Mouse (Mus musculus) gastrocnemius, postnatal 25 days (tissue): Measurements from ENCODE around the gene 1110059E24Rik. TPM values are rescaled to one million over a fixed set of nuclear protein-coding genes. Genes with fewer than 3 reads are reported as not detected.
"Not testable (repeated sequence)": the region's sequence is repeated elsewhere in the genome, so short reads cannot be mapped to it uniquely, and the experiment has no call there.

Source experiments
- DNase-seq: peaks from one replicate; pipeline ENCODE4 v3.0.0; 2022
- long read RNA-seq, 2 experiments: library from polyadenylated mRNA; stranded (forward); transcript quantifications; one replicate each; pipeline ENCODE4 v2.0.0; 2021
- total RNA-seq, 2 experiments: library from RNA; stranded (reverse); gene quantifications; 1 replicate in 1 of 2; 2 replicates in 1 of 2; pipeline ENCODE4 v1.2.3; 2021

1110059E24Rik gene
- total RNA-seq, result 1 to 10 TPM; 8.1 to 9.7 TPM
- long read RNA-seq, experiment 1, transcript 1110059E24Rik-201 (4 exons, 1,614 nt), result major isoform, 6 of 9 reads
- long read RNA-seq, experiment 1, partial matches to known transcripts, result 0 of 9 reads
- long read RNA-seq, experiment 1, other reads (novel, unspliced or antisense), result 0 of 9 reads
- long read RNA-seq, experiment 2, transcript 1110059E24Rik-201 (4 exons, 1,614 nt), result major isoform, 6 of 9 reads
- long read RNA-seq, experiment 2, partial matches to known transcripts, result 0 of 9 reads
- long read RNA-seq, experiment 2, other reads (novel, unspliced or antisense), result 1 of 9 reads

- peak; percentile 99 for DNase-seq
Observed at GRCm38 (mm10) chr19:21652285-21653171, at the start of gene 1110059E24Rik. 1110059E24Rik (minus strand) TSS chr19:21652976.

DNA sequence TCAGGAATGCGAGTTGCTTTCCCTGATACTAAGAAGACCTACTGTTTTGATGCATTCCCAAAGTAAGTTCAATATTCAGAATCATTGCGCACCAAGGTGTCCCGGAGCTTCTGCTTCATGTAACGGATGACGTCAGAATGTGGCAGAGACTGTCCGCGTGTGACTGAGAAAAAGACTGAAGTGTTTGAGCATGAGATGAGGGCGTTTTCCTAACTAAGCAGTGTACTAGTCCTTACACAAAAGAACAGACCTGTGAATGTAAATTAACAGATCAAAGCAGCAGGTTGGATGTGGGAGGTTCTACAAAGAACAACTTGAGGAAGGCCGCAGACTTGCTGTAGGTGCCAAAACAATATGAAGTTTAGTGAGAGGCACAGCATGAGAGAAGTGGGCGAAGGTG, 28.2 kb upstream of the 1110059E24Rik start:
- DNase-seq, result no peak

- no peak for DNase-seq
Observed at GRCm38 (mm10) chr19:21680091-21680490, 27.3 kb upstream of the 1110059E24Rik start.

DNA sequence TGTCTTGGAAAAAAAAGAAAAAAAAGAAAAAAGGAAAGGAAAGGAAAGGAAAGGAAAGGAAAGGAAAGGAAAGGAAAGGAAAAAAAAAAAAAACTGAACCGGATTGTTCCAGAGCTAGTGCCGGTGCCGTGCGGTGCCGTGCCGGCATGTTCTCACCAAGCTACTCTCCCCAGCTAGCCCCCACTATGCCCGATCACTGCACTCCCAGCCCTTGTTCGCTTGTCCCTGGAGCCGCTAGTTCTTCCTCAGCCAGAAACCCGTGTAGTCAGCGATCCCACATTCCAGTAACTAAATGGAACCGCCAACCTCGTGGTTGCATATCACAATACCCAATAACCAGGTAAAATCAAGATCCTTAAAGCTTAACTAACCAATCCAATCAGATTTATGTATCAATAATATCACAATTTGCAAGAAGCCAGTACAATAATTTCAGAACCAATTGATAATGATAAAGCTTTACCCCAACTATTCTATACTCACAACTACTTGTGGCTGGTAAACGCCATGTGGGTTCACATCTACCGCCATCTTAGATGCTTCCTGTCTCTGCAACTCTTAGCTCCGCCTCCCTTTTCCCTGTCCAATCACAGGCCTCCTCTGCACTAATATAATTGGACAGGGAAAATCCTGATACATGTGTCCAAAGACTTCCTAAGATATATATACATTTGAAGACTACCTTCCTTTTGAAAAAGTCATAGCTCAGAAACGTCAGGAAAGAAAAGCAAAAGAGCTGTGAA, 21.7 kb upstream of the 1110059E24Rik start:
- DNase-seq, result no peak

- no peak for DNase-seq
Observed at GRCm38 (mm10) chr19:21669650-21670049, 16.9 kb upstream of the 1110059E24Rik start.

DNA sequence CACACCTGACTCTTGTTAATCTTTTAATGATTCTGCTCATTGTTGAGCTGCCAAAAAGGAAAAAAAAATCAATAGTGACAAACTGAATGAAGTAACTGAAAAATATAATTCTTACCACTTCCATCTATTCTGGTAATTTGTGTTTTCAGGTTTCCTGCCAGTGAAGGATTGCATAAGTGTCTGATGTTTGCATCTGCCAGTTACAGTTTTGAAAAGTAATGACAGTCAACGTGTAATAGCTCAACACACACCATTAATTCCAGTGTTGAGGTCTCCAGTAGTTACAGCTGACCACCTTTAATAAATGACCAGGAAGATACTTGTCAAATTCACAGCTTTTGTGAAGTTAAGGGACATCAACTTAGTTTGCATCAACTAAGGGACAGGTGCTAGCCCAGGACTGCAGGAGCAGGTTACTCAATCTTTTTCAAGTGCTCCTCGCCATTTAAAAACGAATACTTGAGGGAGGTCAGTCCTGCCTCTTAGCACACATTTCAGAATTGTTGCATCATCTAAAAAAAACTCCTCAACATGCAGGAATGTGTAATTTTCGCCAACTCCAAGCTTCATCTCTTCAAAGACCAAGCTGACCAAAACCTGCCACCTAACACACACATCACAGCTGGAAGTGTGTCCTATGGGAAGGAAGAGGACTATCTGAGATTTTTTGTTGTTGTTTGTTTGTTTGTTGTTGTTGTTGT, 11.1 kb upstream of the 1110059E24Rik start:
- DNase-seq, result no peak

- no peak for DNase-seq
Observed at GRCm38 (mm10) chr19:21660734-21661133, 8.0 kb upstream of the 1110059E24Rik start.

GRCm38 (mm10) chr19:21654788-21655187, 2.0 kb upstream of the 1110059E24Rik start:
- DNase-seq, result no peak

- DNase-seq, result peak; percentile 54
Observed at GRCm38 (mm10) chr19:21653172-21653981, 601 bp upstream of the 1110059E24Rik start, which contains the start of gene Abhd17b. Abhd17b (plus strand) TSS chr19:21653185.

GRCm38 (mm10) chr19:21651664-21652063, 1.1 kb downstream of the 1110059E24Rik start:
- DNase-seq, result no peak

DNA sequence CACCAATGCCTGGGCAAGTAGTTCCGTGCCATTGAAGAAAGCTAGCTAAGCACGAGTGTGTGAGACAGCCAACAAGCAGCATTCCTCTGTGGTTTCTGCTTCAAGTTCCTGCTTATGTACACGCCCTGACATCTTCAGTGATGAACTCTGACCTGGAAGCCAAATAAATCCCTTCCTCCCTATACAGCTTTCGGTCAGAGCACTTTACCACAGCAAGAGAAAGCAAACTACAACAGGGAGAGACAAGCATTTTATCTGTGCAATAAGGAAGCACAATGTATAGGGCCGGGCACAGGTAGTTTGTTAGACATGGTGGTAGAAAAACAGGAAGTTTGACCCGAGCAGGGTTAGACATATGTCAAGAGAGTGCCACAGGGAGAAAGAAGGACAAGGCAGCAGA, 6.6 kb downstream of the 1110059E24Rik start:
- no peak for DNase-seq

- no peak for DNase-seq
Observed at GRCm38 (mm10) chr19:21645301-21645700, 7.5 kb downstream of the 1110059E24Rik start.

GRCm38 (mm10) chr19:21643935-21644334, 8.8 kb downstream of the 1110059E24Rik start:
- DNase-seq, result no peak

DNA sequence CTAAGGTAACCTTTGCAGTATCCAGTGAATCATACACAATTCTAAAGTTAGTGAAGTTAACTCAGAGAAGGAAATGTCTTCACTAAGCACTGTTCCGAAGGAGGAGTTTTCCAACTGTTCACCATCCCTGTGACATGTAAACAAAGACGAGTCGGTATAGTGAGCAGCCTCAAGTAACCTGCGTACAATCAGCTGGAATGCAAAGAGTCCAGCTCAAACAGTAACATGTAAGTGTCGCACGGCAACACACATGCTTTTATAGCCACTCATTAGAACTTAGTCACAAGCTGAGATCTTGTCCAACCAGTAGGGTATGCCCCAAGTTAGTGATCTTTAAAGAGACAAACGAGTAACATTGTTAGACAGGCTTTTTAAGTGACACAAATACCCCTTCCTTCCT, 15.1 kb downstream of the 1110059E24Rik start:
- no peak for DNase-seq

DNA sequence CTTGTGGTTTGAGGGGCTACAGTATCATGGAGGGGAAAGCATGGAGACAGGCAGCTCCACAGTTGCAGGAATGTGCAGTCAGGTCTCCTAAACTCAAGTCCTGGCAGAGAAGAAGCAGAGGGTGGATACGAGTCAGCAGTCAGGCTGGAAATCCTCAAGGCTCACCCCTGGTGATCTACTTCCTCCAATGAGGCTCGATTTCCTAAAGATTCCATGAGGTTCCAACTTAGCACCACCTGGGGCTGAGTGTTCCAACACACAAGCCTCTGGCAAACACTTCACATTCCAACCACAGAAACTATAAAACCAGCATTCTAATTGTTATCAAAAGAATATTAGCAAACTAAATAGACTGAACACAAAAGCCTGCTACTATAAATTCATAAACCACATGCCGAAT, 15.9 kb downstream of the 1110059E24Rik start:
- no peak for DNase-seq

DNA sequence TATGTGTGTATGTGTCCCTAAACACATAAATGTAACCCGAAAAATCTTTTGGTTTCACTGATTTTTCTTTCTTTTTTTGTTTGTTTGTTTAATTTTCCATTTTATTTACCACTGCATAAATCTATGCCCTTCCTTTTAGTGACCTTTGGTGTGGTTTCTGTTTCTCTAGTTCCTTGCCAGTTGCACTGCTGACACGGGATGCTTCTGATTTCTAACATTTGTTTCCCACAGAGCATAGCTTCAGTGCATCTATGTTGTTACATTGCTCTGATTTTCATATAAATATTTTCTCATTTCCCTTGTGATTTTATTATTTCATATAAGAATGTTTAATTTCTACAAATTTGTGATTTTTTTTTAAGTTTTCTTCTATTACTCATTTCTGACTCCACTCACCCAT, 17.4 kb downstream of the 1110059E24Rik start:
- DNase-seq, result no peak

GRCm38 (mm10) chr19:21630656-21631331, 22.0 kb downstream of the 1110059E24Rik start:
- DNase-seq, result no peak

- DNase-seq, result no peak
Observed at GRCm38 (mm10) chr19:21629501-21629900, 23.3 kb downstream of the 1110059E24Rik start.

DNA sequence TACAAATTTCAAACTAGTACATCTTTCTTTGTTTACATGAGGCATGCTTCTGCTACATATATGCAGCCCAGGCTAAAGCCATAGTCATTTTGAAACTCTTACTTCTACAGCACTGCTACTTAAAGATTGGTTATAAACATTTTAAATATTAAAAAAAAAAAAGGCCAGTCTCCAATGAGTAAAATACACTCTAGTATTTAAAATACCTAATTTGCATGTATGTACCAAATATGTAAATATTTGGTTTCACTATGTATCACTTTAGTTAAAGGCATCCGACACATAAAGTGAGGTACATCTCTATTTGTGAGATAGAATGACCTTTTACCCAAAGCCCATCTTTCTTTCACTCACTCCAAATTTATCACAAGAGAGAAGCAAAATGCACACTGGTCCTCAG, 23.7 kb downstream of the 1110059E24Rik start:
- no peak for DNase-seq

- not testable (repeated sequence) for DNase-seq
Observed at GRCm38 (mm10) chr19:21628440-21628839, 24.3 kb downstream of the 1110059E24Rik start.
